Mouse (Mus musculus): ENCODE results near the gene Kcnk15. TPM values are rescaled to one million over a fixed set of nuclear protein-coding genes. Genes with fewer than 3 reads are reported as not detected.
A peak's percentile ranks its signal among the peaks of the same experiment; 100 is the strongest.

The Kcnk15 gene
- not detected for total RNA-seq (2021)
- long read RNA-seq, experiment 1, partial matches to known transcripts, result 0 of 1 reads
- long read RNA-seq, experiment 1, other reads (novel, unspliced or antisense), result 0 of 1 reads
- long read RNA-seq, experiment 2, result 0 reads

- peak; percentile 27 to 29 for DNase-seq
Observed at GRCm38 (mm10) chr2:163853461-163853901, at the start of gene Kcnk15. TSS of gene Kcnk15 (plus strand) at chr2:163853651.

- DNase-seq, result no peak
Observed at GRCm38 (mm10) chr2:163803838-163804237, 49.6 kb upstream of the Kcnk15 start.

GRCm38 (mm10) chr2:163809166-163809565 lies 44.3 kb upstream of the Kcnk15 start:
- DNase-seq, result no peak

GRCm38 (mm10) chr2:163809704-163810103 lies 43.7 kb upstream of the Kcnk15 start:
- no peak for DNase-seq

- DNase-seq, result no peak
Observed at GRCm38 (mm10) chr2:163813077-163813476, 40.4 kb upstream of the Kcnk15 start.

GRCm38 (mm10) chr2:163814739-163815465 lies 38.5 kb upstream of the Kcnk15 start:
- DNase-seq, result peak; percentile 47 to 53

GRCm38 (mm10) chr2:163820607-163821006 lies 32.8 kb upstream of the Kcnk15 start, which contains the start of gene Ccn5:
TSS of gene Ccn5 (plus strand) at chr2:163820861.
- DNase-seq, result peak; percentile 88 to 91

GRCm38 (mm10) chr2:163823248-163823647 lies 30.2 kb upstream of the Kcnk15 start:
- peak; percentile 52 to 72 for DNase-seq

GRCm38 (mm10) chr2:163823771-163824170 lies 29.7 kb upstream of the Kcnk15 start:
- DNase-seq, result no peak

- peak; percentile 50 to 54 for DNase-seq
Observed at GRCm38 (mm10) chr2:163825861-163826260, 27.6 kb upstream of the Kcnk15 start.

- peak; percentile 28 to 35 for DNase-seq
Observed at GRCm38 (mm10) chr2:163826494-163826893, 27.0 kb upstream of the Kcnk15 start.

GRCm38 (mm10) chr2:163831163-163831562 lies 22.3 kb upstream of the Kcnk15 start:
- DNase-seq, result no peak

GRCm38 (mm10) chr2:163838043-163838442 lies 15.4 kb upstream of the Kcnk15 start:
- peak; percentile 80 to 88 for DNase-seq

- DNase-seq, result peak; percentile 68 to 82
Observed at GRCm38 (mm10) chr2:163839519-163839918, 13.9 kb upstream of the Kcnk15 start.

GRCm38 (mm10) chr2:163842043-163842442 lies 11.4 kb upstream of the Kcnk15 start:
- DNase-seq, result no peak

GRCm38 (mm10) chr2:163857233-163857632 lies 3.8 kb downstream of the Kcnk15 start:
- DNase-seq, result no peak

GRCm38 (mm10) chr2:163858254-163858947 lies 5.0 kb downstream of the Kcnk15 start:
- DNase-seq, result peak; percentile 54 to 74

- DNase-seq, result no peak
Observed at GRCm38 (mm10) chr2:163865311-163865710, 11.9 kb downstream of the Kcnk15 start.

GRCm38 (mm10) chr2:163866061-163866460 lies 12.6 kb downstream of the Kcnk15 start:
- DNase-seq, result no peak

GRCm38 (mm10) chr2:163869783-163870182 lies 16.3 kb downstream of the Kcnk15 start:
- no peak for DNase-seq

GRCm38 (mm10) chr2:163871266-163871665 lies 17.8 kb downstream of the Kcnk15 start:
- no peak for DNase-seq

- DNase-seq, result no peak
Observed at GRCm38 (mm10) chr2:163871906-163872305, 18.5 kb downstream of the Kcnk15 start.

- no peak for DNase-seq
Observed at GRCm38 (mm10) chr2:163874877-163875276, 21.4 kb downstream of the Kcnk15 start.

Measured in adrenal gland, postnatal 36 days (tissue).